Comparison of ENCODE assay signal across 8 mouse cellular contexts in genomic region chr5:65762686-65763085, GRCm38 (mm10). TPM values are rescaled to one million over a fixed set of nuclear protein-coding genes. Genes with fewer than 3 reads are reported as not detected.
A peak's percentile ranks its signal among the peaks of the same experiment; 100 is the strongest.
DNase-seq lines count a peak whose midpoint lies in the region; ATAC-seq and TF ChIP-seq lines count a peak whose summit lies in the region.

No protein-coding gene starts in this region.

- H3K9me3 ChIP-seq in lung, embryonic 14.5 days (ENCODE audit: low read depth, low read length): no peaks in the 10 kb centered on the region
- no peaks in the 10 kb centered on the region for H3K9me3 ChIP-seq in embryonic facial prominence, embryonic 12.5 days
- no peaks in the 10 kb centered on the region for H3K9me3 ChIP-seq in intestine, embryonic 15.5 days
- no peaks in the 10 kb centered on the region for H3K9me3 ChIP-seq in neural tube, embryonic 13.5 days

- 2% methylated on average over 3 of the region's 3 CpGs for WGBS in lung, embryonic 14.5 days
- WGBS in embryonic facial prominence, embryonic 12.5 days: 2% methylated on average over 3 of the region's 3 CpGs
- WGBS in intestine, embryonic 15.5 days: 0% methylated on average over 3 of the region's 3 CpGs
- 0% methylated on average over 3 of the region's 3 CpGs for WGBS in neural tube, embryonic 13.5 days

- peaks cover 9% of the 10 kb centered on the region; the same call in 1 of the 2 replicates for H3K4me1 ChIP-seq in lung, embryonic 14.5 days (ENCODE audit: insufficient read depth)
- peaks cover 4% of the 10 kb centered on the region for H3K4me1 ChIP-seq in embryonic facial prominence, embryonic 12.5 days
- 0 out of 2 replicates have a peak, but pooled peaks cover 2% of the 10 kb centered on the region for H3K4me1 ChIP-seq in intestine, embryonic 15.5 days (replicated peaks)
- H3K4me1 ChIP-seq in neural tube, embryonic 13.5 days (replicated peaks): peaks cover 20% of the 10 kb centered on the region

- peak; percentile 39 for DNase-seq in lung, embryonic 14.5 days
- DNase-seq in lung, adult 18-20 months: no peak
- no peak for DNase-seq in cerebellum, postnatal 25 days
- DNase-seq in thymus, postnatal 4 days: no peak
- no peak for DNase-seq in left cerebral cortex, adult 18-20 months (ENCODE audit: low spot score in 2 of 2)

- peak overlapping the region; percentile 83 for H3K4me2 ChIP-seq in lung, embryonic 14.5 days
- H3K4me2 ChIP-seq in embryonic facial prominence, embryonic 12.5 days (replicated peaks): peak overlapping the region; percentile 69
- peak overlapping the region; percentile 76 for H3K4me2 ChIP-seq in intestine, embryonic 15.5 days (replicated peaks)
- peak overlapping the region; percentile 85 for H3K4me2 ChIP-seq in neural tube, embryonic 13.5 days

- H3K36me3 ChIP-seq in lung, embryonic 14.5 days (ENCODE audit: insufficient read depth): no peaks in the 10 kb centered on the region
- no peaks in the 10 kb centered on the region for H3K36me3 ChIP-seq in embryonic facial prominence, embryonic 12.5 days
- no peaks in the 10 kb centered on the region for H3K36me3 ChIP-seq in intestine, embryonic 15.5 days
- H3K36me3 ChIP-seq in neural tube, embryonic 13.5 days: no peaks in the 10 kb centered on the region

- peak overlapping the region; percentile 100 for H3K27ac ChIP-seq in lung, embryonic 14.5 days (ENCODE audit: low read depth)
- H3K27ac ChIP-seq in embryonic facial prominence, embryonic 12.5 days: peak overlapping the region; percentile 100
- H3K27ac ChIP-seq in intestine, embryonic 15.5 days: peak overlapping the region; percentile 100
- peak overlapping the region; percentile 100 for H3K27ac ChIP-seq in neural tube, embryonic 13.5 days (replicated peaks)

- TF ChIP-seq CTCF in lung, embryonic 14.5 days (IDR thresholded peaks at IDR 0.05; ENCODE audit: low read depth): no peak

- peak overlapping the region; percentile 100 for H3K9ac ChIP-seq in lung, embryonic 14.5 days
- H3K9ac ChIP-seq in embryonic facial prominence, embryonic 12.5 days: peak overlapping the region; percentile 98
- peak overlapping the region; percentile 99 for H3K9ac ChIP-seq in intestine, embryonic 15.5 days
- H3K9ac ChIP-seq in neural tube, embryonic 13.5 days: peak overlapping the region; percentile 99

- H3K27me3 ChIP-seq in lung, embryonic 14.5 days (ENCODE audit: insufficient read depth, low read length): no peaks in the 10 kb centered on the region
- no peaks in the 10 kb centered on the region for H3K27me3 ChIP-seq in embryonic facial prominence, embryonic 12.5 days
- no peaks in the 10 kb centered on the region for H3K27me3 ChIP-seq in intestine, embryonic 15.5 days (replicated peaks)
- H3K27me3 ChIP-seq in neural tube, embryonic 13.5 days: no peaks in the 10 kb centered on the region

- peak overlapping the region; percentile 94 for H3K4me3 ChIP-seq in lung, embryonic 14.5 days (ENCODE audit: low read depth, low read length)
- H3K4me3 ChIP-seq in embryonic facial prominence, embryonic 12.5 days: peak overlapping the region; percentile 84
- peak overlapping the region; percentile 91 for H3K4me3 ChIP-seq in intestine, embryonic 15.5 days (replicated peaks)
- H3K4me3 ChIP-seq in neural tube, embryonic 13.5 days: peak overlapping the region; percentile 90

- no peak for ATAC-seq in lung, embryonic 14.5 days (ENCODE audit: insufficient read depth)
- ATAC-seq in embryonic facial prominence, embryonic 12.5 days (ENCODE audit: insufficient number of reproducible peaks, insufficient read depth, low FRiP score, low TSS enrichment): no peak
- no peak for ATAC-seq in intestine, embryonic 15.5 days
- no peak for ATAC-seq in neural tube, embryonic 13.5 days (ENCODE audit: low read depth)

RNA-seq across cellular contexts. Expression of gene N4bp2, which starts 0.6 kb away (rescaled TPM):
- 33.0 and 33.2 TPM in 2 replicates for polyA plus RNA-seq in lung, embryonic 14.5 days (2014; fragmentation: Nextera tagmentation; extraction: Ambion mirVana)
- 38.1 and 41.7 TPM in 2 replicates for polyA plus RNA-seq in embryonic facial prominence, embryonic 12.5 days (2016; fragmentation: Nextera tagmentation; extraction: Ambion mirVana)
- polyA plus RNA-seq in intestine, embryonic 15.5 days (2015; fragmentation: Nextera tagmentation; extraction: Ambion mirVana): 21.5 and 25.0 TPM in 2 replicates
- 14.9 and 17.4 TPM in 2 replicates for polyA plus RNA-seq in neural tube, embryonic 13.5 days (2015; fragmentation: Nextera tagmentation; extraction: Ambion mirVana)
- total RNA-seq in left cerebral cortex, adult 18-20 months (2021): 1 to 10 TPM; 4.5 to 6.3 TPM
